Mouse (Mus musculus) limb, embryonic 14.5 days (tissue): ENCODE data around the gene Col15a1. TPM values are rescaled to one million over a fixed set of nuclear protein-coding genes. Genes with fewer than 3 reads are reported as not detected.
A peak's percentile ranks its signal among the peaks of the same experiment; 100 is the strongest.

Source experiments
- ATAC-seq: fragments of 200-750 bp; cut with Nextera tagmentation; 2 replicates; pipeline ENCODE4 v1.8.0; 2017; ENCODE audit warnings: low read depth, moderate number of reproducible peaks, moderate TSS enrichment; ENCODE audit not compliant: low FRiP score
- DNase-seq: peaks from one replicate; pipeline ENCODE4 v3.0.0-alpha.2; 2015; ENCODE audit warnings: low spot score
- H3K27ac ChIP-seq: fragments of 300-500 bp; sonication (generic); replicated peaks from 2 replicates; pipeline ENCODE4 v1.5.1; 2014; ENCODE audit warnings: low read depth, mild to moderate bottlenecking, low read length, moderate library complexity, mixed read lengths
- H3K27me3 ChIP-seq: fragments of 300-500 bp; sonication (generic); 2 replicates; pipeline ENCODE4 v1.6.1; 2014; ENCODE audit warnings: low read length, mixed read lengths; ENCODE audit not compliant: control insufficient read depth, insufficient read depth
- H3K36me3 ChIP-seq: fragments of 300-500 bp; sonication (generic); 2 replicates; pipeline ENCODE4 v1.6.1; 2014; ENCODE audit warnings: mild to moderate bottlenecking, low read length, moderate library complexity, mixed read lengths; ENCODE audit not compliant: control insufficient read depth, insufficient read depth
- H3K4me1 ChIP-seq: fragments of 300-500 bp; sonication (generic); 2 replicates; pipeline ENCODE4 v1.6.1; 2014; ENCODE audit warnings: antibody characterized with exemption, low read length, mixed read lengths; ENCODE audit not compliant: control insufficient read depth, insufficient read depth
- H3K4me2 ChIP-seq: fragments of 300-500 bp; sonication (generic); replicated peaks from 2 replicates; pipeline ENCODE4 v1.6.1; 2014; ENCODE audit warnings: low read depth, mild to moderate bottlenecking, low read length, moderate library complexity; ENCODE audit not compliant: severe bottlenecking
- H3K4me3 ChIP-seq: fragments of 300-500 bp; sonication (generic); replicated peaks from 2 replicates; pipeline ENCODE4 v1.5.1; 2014; ENCODE audit warnings: low read length
- H3K9ac ChIP-seq: fragments of 300-500 bp; sonication (generic); 2 replicates; pipeline ENCODE4 v1.6.1; 2014; ENCODE audit warnings: mild to moderate bottlenecking, low read depth, low read length, moderate library complexity; ENCODE audit not compliant: severe bottlenecking
- H3K9me3 ChIP-seq: fragments of 300-500 bp; sonication (generic); 2 replicates; pipeline ENCODE4 v1.6.1; 2016; ENCODE audit warnings: low read length; ENCODE audit not compliant: control insufficient read depth
- POLR2A ChIP-seq: fragments of 200-500 bp; IDR thresholded peaks from 2 replicates; pipeline ENCODE4 v1.8.0; 2012; ENCODE audit warnings: inconsistent platforms, mild to moderate bottlenecking, moderate library complexity, borderline replicate concordance; ENCODE audit not compliant: insufficient read depth, insufficient read length; ENCODE audit errors: extremely low read depth
- WGBS: fragments of 180-500 bp; shearing (Covaris S2); extraction: QIAGEN DNeasy Blood & Tissue Kit; methylation state at CpG from one replicate; pipeline ENCODE4 v1.1.7; 2014; 5-methylcytosine and 5-hydroxymethylcytosine counted together
- polyA plus RNA-seq, 2 experiments: library from polyadenylated mRNA; depleted of rRNA in 1 of 2; stranded (reverse) in 1 of 2; unstranded in 1 of 2; fragments of >200 nt; fragmentation: Nextera tagmentation in 1 of 2; extraction: Ambion mirVana in 1 of 2; gene quantifications; 2 replicates each; pipeline versions ENCODE4 v1.2.1 to v1.2.3; 2012 to 2014

Gene Col15a1
- polyA plus RNA-seq, 2 experiments, result 30.6 to 86.3 TPM

- Histone ChIP-seq H3K9me3 (no peaks in the 10 kb centered on the region), H3K36me3 (no peaks in the 10 kb centered on the region), H3K27me3 (no peaks in the 10 kb centered on the region), H3K4me3 (no peak overlapping the region), H3K4me2 (no peak overlapping the region), H3K4me1 (no peaks in the 10 kb centered on the region), H3K27ac (no peak overlapping the region), H3K9ac (no peak overlapping the region)
- DNase-seq (no peak), ATAC-seq (no peak)
- 85% methylated on average over 3 of the region's 3 CpGs for WGBS
- TF ChIP-seq POLR2A, result no peak
Observed at GRCm38 (mm10) chr4:47220544-47220943, 12.6 kb downstream of the Col15a1 start.

- no peak for DNase-seq
- Histone ChIP-seq H3K4me3 (no peak overlapping the region), H3K36me3 (no peaks in the 10 kb centered on the region), H3K4me1 (no peaks in the 10 kb centered on the region), H3K9ac (no peak overlapping the region), H3K27me3 (no peaks in the 10 kb centered on the region), H3K27ac (no peak overlapping the region), H3K4me2 (no peak overlapping the region), H3K9me3 (no peaks in the 10 kb centered on the region)
- WGBS, result 79% methylated on average over 3 of the region's 3 CpGs
- ATAC-seq, result no peak
- TF ChIP-seq POLR2A, result no peak
Observed at GRCm38 (mm10) chr4:47222146-47222545, 14.2 kb downstream of the Col15a1 start.

DNA sequence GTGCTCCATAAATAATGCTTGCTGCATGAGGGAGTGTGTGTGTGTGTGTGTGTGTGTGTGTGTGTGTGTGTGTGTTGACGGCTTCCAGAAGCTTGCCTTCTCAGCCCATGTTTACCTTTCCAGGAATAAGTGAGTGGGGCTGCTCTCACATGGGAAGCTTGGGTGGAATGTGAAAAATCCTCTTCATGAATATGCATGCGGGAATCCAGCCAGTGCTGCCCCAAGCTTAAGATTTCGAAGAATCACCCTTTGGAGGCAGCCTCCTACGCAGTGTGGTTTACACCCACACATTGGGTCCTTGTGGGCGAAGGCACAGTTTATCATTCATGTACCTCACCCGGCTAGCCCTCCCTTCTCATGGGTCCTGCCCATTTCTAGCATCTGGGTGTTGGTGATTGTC lies 18.0 kb downstream of the Col15a1 start:
- no peak for ATAC-seq
- Histone ChIP-seq H3K36me3 (no peaks in the 10 kb centered on the region), H3K9ac (no peak overlapping the region), H3K4me1 (0 out of 2 replicates have a peak, but pooled peaks cover 5% of the 10 kb centered on the region), H3K27ac (no peak overlapping the region), H3K27me3 (no peaks in the 10 kb centered on the region), H3K9me3 (no peaks in the 10 kb centered on the region), H3K4me2 (no peak overlapping the region), H3K4me3 (no peak overlapping the region)
- 78% methylated on average over 6 of the region's 6 CpGs for WGBS
- DNase-seq, result no peak
- no peak for TF ChIP-seq POLR2A

DNA sequence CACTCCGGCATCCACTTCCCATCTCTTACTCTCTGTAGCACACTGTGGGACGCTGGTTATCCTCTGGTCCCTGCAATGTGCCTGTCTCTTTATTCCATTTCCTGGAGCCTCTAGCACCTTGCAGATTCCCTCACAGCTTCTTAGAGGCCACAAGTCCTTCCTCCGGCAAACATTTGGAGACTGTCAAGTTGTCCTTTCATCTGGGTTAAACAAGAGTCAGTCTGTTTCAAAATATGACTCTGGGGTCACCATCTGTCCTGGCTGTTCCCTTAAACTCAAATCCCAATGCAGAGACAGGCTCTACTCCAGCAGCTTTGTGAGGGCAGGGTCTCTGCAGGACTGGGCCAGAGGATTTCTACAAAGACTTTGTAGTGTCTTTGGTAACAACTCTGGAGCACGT lies 19.1 kb downstream of the Col15a1 start:
- Histone ChIP-seq H3K9ac (no peak overlapping the region), H3K4me2 (no peak overlapping the region), H3K36me3 (no peaks in the 10 kb centered on the region), H3K4me3 (no peak overlapping the region), H3K9me3 (no peaks in the 10 kb centered on the region), H3K27ac (no peak overlapping the region), H3K27me3 (no peaks in the 10 kb centered on the region), H3K4me1 (0 out of 2 replicates have a peak, but pooled peaks cover 8% of the 10 kb centered on the region)
- DNase-seq (no peak), ATAC-seq (no peak)
- TF ChIP-seq POLR2A, result no peak
- 67% methylated on average over 4 of the region's 4 CpGs for WGBS

GRCm38 (mm10) chr4:47227756-47228155 lies 19.8 kb downstream of the Col15a1 start:
- Histone ChIP-seq H3K36me3 (no peaks in the 10 kb centered on the region), H3K4me2 (no peak overlapping the region), H3K27ac (0 out of 2 replicates have a peak overlapping the region, but pooled peaks have one; percentile 33), H3K27me3 (no peaks in the 10 kb centered on the region), H3K9ac (no peak overlapping the region), H3K4me1 (0 out of 2 replicates have a peak, but pooled peaks cover 10% of the 10 kb centered on the region), H3K4me3 (no peak overlapping the region), H3K9me3 (no peaks in the 10 kb centered on the region)
- WGBS, result 41% methylated on average over 6 of the region's 6 CpGs
- DNase-seq (no peak), ATAC-seq (no peak)
- no peak for TF ChIP-seq POLR2A

GRCm38 (mm10) chr4:47228945-47229344 lies 21.0 kb downstream of the Col15a1 start:
- H3K27me3 ChIP-seq, result no peaks in the 10 kb centered on the region
- TF ChIP-seq POLR2A, result no peak
- 79% methylated on average over 5 of the region's 5 CpGs for WGBS
- H3K4me2 ChIP-seq, result no peak overlapping the region
- no peaks in the 10 kb centered on the region for H3K36me3 ChIP-seq
- no peak for ATAC-seq
- H3K9ac ChIP-seq, result no peak overlapping the region
- no peak overlapping the region for H3K27ac ChIP-seq
- H3K4me3 ChIP-seq, result no peak overlapping the region
- H3K9me3 ChIP-seq, result no peaks in the 10 kb centered on the region
- peaks cover 10% of the 10 kb centered on the region; the same call in 1 of the 2 replicates for H3K4me1 ChIP-seq
- no peak for DNase-seq
